In the genomic region with DNA sequence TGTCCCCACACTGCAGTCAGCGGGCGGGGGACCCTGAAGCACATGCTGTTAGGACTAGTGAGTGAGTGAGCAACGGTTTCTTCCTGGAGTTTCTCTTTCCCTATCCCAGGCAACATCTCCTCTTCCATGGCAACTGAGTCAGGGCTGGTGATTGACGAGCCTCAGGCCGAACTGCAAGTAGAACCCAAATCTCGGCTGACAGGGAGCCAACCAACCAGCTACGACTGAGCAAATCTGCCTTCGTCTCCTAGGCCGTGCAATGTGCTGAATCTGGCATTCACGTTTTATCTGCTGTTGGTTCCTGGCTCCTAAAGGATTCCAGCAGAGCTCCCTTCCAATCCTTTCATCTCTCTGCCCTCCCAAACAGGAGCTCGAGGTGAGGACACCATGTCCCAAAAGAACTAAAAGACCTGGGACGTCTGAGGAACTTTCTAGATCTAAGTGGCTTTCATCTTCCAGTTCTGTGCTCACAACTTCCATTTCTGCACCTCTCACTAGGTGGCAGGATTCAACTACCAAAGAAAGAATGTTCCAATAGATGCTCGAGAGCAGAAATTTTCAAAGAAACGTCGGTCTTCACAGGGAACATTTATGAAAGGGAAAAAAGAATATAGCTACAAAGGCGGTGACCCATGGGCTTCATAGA, we compare ENCODE assay signal across 8 mouse cellular contexts. TPM values are rescaled to one million over a fixed set of nuclear protein-coding genes. Genes with fewer than 3 reads are reported as not detected.
A peak's percentile ranks its signal among the peaks of the same experiment; 100 is the strongest.
DNase-seq lines count a peak whose midpoint lies in the region; ATAC-seq lines count a peak whose summit lies in the region.

No protein-coding gene starts in this region.

- H3K4me2 ChIP-seq in forebrain, embryonic 14.5 days (ENCODE audit: low read length): no peak overlapping the region
- H3K4me2 ChIP-seq in forebrain, embryonic 11.5 days (ENCODE audit: low read depth, low read length, severe bottlenecking): no peak overlapping the region
- peak overlapping the region; percentile 74 for H3K4me2 ChIP-seq in heart, embryonic 14.5 days (ENCODE audit: low read length)
- H3K4me2 ChIP-seq in stomach, embryonic 16.5 days (ENCODE audit: low read depth, low read length): peak overlapping the region; percentile 44

- H3K27me3 ChIP-seq in forebrain, embryonic 14.5 days (replicated peaks; ENCODE audit: control insufficient read depth, insufficient read depth, low read length): no peaks in the 10 kb centered on the region
- H3K27me3 ChIP-seq in forebrain, embryonic 11.5 days (ENCODE audit: control insufficient read depth, insufficient read depth, low read length): no peaks in the 10 kb centered on the region
- no peaks in the 10 kb centered on the region for H3K27me3 ChIP-seq in heart, embryonic 14.5 days (ENCODE audit: control insufficient read depth, insufficient read depth, low read length)
- no peaks in the 10 kb centered on the region for H3K27me3 ChIP-seq in stomach, embryonic 16.5 days (ENCODE audit: control insufficient read depth, insufficient read depth, low read length)

- H3K4me3 ChIP-seq in forebrain, embryonic 14.5 days (ENCODE audit: low read depth, low read length): no peak overlapping the region
- no peak overlapping the region for H3K4me3 ChIP-seq in forebrain, embryonic 11.5 days (ENCODE audit: low read depth, low read length)
- H3K4me3 ChIP-seq in heart, embryonic 14.5 days (ENCODE audit: control insufficient read depth in 1 of 2, insufficient read depth in 1 of 2, low read depth in 1 of 2, low read length in 2 of 2): peak overlapping the region; percentile 17 to 21; a peak in 3 of 4 replicates
- peak overlapping the region; percentile 32 for H3K4me3 ChIP-seq in stomach, embryonic 16.5 days (replicated peaks; ENCODE audit: low read length)

- no peak overlapping the region for H3K27ac ChIP-seq in forebrain, embryonic 14.5 days (ENCODE audit: low read depth, low read length)
- no peak overlapping the region for H3K27ac ChIP-seq in forebrain, embryonic 11.5 days (ENCODE audit: low read depth, low read length)
- peak overlapping the region; percentile 38 to 43 for H3K27ac ChIP-seq in heart, embryonic 14.5 days (replicated peaks in 1 of 2; ENCODE audit: control insufficient read depth in 1 of 2, insufficient read depth in 1 of 2, low read depth in 2 of 2, low read length in 2 of 2)
- H3K27ac ChIP-seq in stomach, embryonic 16.5 days (ENCODE audit: low read length): peak overlapping the region; percentile 38

- 0 out of 2 replicates have a peak, but pooled peaks cover 2% of the 10 kb centered on the region for H3K9me3 ChIP-seq in forebrain, embryonic 14.5 days (replicated peaks; ENCODE audit: control insufficient read depth, low read length)
- H3K9me3 ChIP-seq in forebrain, embryonic 11.5 days (ENCODE audit: control insufficient read depth, low read length): no peaks in the 10 kb centered on the region
- H3K9me3 ChIP-seq in heart, embryonic 14.5 days (ENCODE audit: control insufficient read depth, low read length): peaks cover 7% of the 10 kb centered on the region; the same call in 1 of the 2 replicates
- H3K9me3 ChIP-seq in stomach, embryonic 16.5 days (replicated peaks; ENCODE audit: control insufficient read depth, low read length): no peaks in the 10 kb centered on the region

- WGBS in forebrain, embryonic 14.5 days: 54% methylated on average over 16 of the region's 16 CpGs
- WGBS in forebrain, embryonic 11.5 days: 52% methylated on average over 16 of the region's 16 CpGs
- 25% methylated on average over 16 of the region's 16 CpGs for WGBS in heart, embryonic 14.5 days
- WGBS in stomach, embryonic 16.5 days: 29% methylated on average over 16 of the region's 16 CpGs

- no peaks in the 10 kb centered on the region for H3K36me3 ChIP-seq in forebrain, embryonic 14.5 days (ENCODE audit: control insufficient read depth, insufficient read depth, low read length)
- no peaks in the 10 kb centered on the region for H3K36me3 ChIP-seq in forebrain, embryonic 11.5 days (ENCODE audit: control insufficient read depth, insufficient read depth, low read length)
- H3K36me3 ChIP-seq in heart, embryonic 14.5 days (ENCODE audit: control insufficient read depth, insufficient read depth, low read length): no peaks in the 10 kb centered on the region
- no peaks in the 10 kb centered on the region for H3K36me3 ChIP-seq in stomach, embryonic 16.5 days (ENCODE audit: control insufficient read depth, insufficient read depth, low read length)

- DNase-seq in forebrain, embryonic 14.5 days (ENCODE audit: low spot score): peak; percentile 69
- no peak for DNase-seq in forebrain, embryonic 11.5 days (ENCODE audit: low spot score)
- DNase-seq in B cell, adult 2 months: peak; percentile 31 to 42
- peak; percentile 56 to 68 for DNase-seq in cerebellum, postnatal 10 days
- peak; percentile 65 for DNase-seq in layer of hippocampus, adult 11-12 months (ENCODE audit: low spot score)
- DNase-seq in lung, postnatal 14 days: peak; percentile 54

- H3K4me1 ChIP-seq in forebrain, embryonic 14.5 days (ENCODE audit: control insufficient read depth, insufficient read depth, low read length): peaks cover 4% of the 10 kb centered on the region; the same call in 1 of the 2 replicates
- peaks cover 4% of the 10 kb centered on the region; the same call in 1 of the 2 replicates for H3K4me1 ChIP-seq in forebrain, embryonic 11.5 days (replicated peaks; ENCODE audit: control insufficient read depth, insufficient read depth, low read length)
- peaks cover 15 to 23% of the 10 kb centered on the region in 2 experiments for H3K4me1 ChIP-seq in heart, embryonic 14.5 days (ENCODE audit: control insufficient read depth in 2 of 2, insufficient read depth in 2 of 2, low read length in 2 of 2)
- H3K4me1 ChIP-seq in stomach, embryonic 16.5 days (ENCODE audit: control insufficient read depth, insufficient read depth, low read length): 0 out of 2 replicates have a peak, but pooled peaks cover 6% of the 10 kb centered on the region

- ATAC-seq in forebrain, embryonic 14.5 days: no peak
- ATAC-seq in forebrain, embryonic 11.5 days (replicated peaks; ENCODE audit: low FRiP score): no peak
- no peak for ATAC-seq in heart, embryonic 14.5 days (ENCODE audit: insufficient number of reproducible peaks, insufficient read depth, low FRiP score, low read depth)
- peak; percentile 39; the same call in 1 of the 2 replicates for ATAC-seq in stomach, embryonic 16.5 days (ENCODE audit: insufficient read depth, low FRiP score)

- no peak overlapping the region for H3K9ac ChIP-seq in forebrain, embryonic 14.5 days (ENCODE audit: low read length)
- H3K9ac ChIP-seq in forebrain, embryonic 11.5 days (ENCODE audit: low read length): no peak overlapping the region
- H3K9ac ChIP-seq in heart, embryonic 14.5 days (ENCODE audit: low read length): peak overlapping the region; percentile 58
- peak overlapping the region; percentile 66 for H3K9ac ChIP-seq in stomach, embryonic 16.5 days (ENCODE audit: low read length)

RNA-seq across cellular contexts. Expression of gene Synpo2, which starts 1.6 kb away (rescaled TPM):
- 1.1 and 1.7 TPM in 2 replicates for polyA plus RNA-seq in forebrain, embryonic 14.5 days (2014; fragmentation: Nextera tagmentation; extraction: Ambion mirVana)
- 2.0 and 3.7 TPM in 2 replicates for polyA plus RNA-seq in forebrain, embryonic 11.5 days (2014; fragmentation: Nextera tagmentation; extraction: Ambion mirVana)
- 14.4 and 15.0 TPM in 2 replicates for polyA plus RNA-seq in heart, embryonic 14.5 days (2014; fragmentation: Nextera tagmentation; extraction: Ambion mirVana)
- 38.7 and 38.9 TPM in 2 replicates for polyA plus RNA-seq in stomach, embryonic 16.5 days (2015; fragmentation: Nextera tagmentation; extraction: Ambion mirVana)

RNA-seq across cellular contexts. Expression of gene Sec24d, which starts 32.9 kb away (rescaled TPM):
- 16.8 and 19.6 TPM in 2 replicates for polyA plus RNA-seq in forebrain, embryonic 14.5 days (2014; fragmentation: Nextera tagmentation; extraction: Ambion mirVana)
- 18.2 and 18.4 TPM in 2 replicates for polyA plus RNA-seq in forebrain, embryonic 11.5 days (2014; fragmentation: Nextera tagmentation; extraction: Ambion mirVana)
- polyA plus RNA-seq in heart, embryonic 14.5 days (2014; fragmentation: Nextera tagmentation; extraction: Ambion mirVana): 70.8 and 72.8 TPM in 2 replicates
- polyA plus RNA-seq in stomach, embryonic 16.5 days (2015; fragmentation: Nextera tagmentation; extraction: Ambion mirVana): 110 and 114 TPM in 2 replicates

Comparison
In these comparisons a context has a peak if more than half of its experiments do, and no peak if none do; other contexts are left out.
1. H3K27ac ChIP-seq: peak in heart, embryonic 14.5 days (2 of 2) and stomach, embryonic 16.5 days (single experiment); none in forebrain, embryonic 14.5 days (single experiment) and forebrain, embryonic 11.5 days (single experiment).
2. H3K4me2 ChIP-seq: peak in heart, embryonic 14.5 days (single experiment) and stomach, embryonic 16.5 days (single experiment); none in forebrain, embryonic 14.5 days (single experiment) and forebrain, embryonic 11.5 days (single experiment).
3. H3K4me3 ChIP-seq: peak in heart, embryonic 14.5 days (2 of 2) and stomach, embryonic 16.5 days (single experiment); none in forebrain, embryonic 14.5 days (single experiment) and forebrain, embryonic 11.5 days (single experiment).
4. H3K9ac ChIP-seq: peak in heart, embryonic 14.5 days (single experiment) and stomach, embryonic 16.5 days (single experiment); none in forebrain, embryonic 14.5 days (single experiment) and forebrain, embryonic 11.5 days (single experiment).